Mouse (Mus musculus) embryo, embryonic 10.5 days (tissue): ENCODE data around the gene Gm20431.
A peak's percentile ranks its signal among the peaks of the same experiment; 100 is the strongest.

ENCODE experiments used
- DNase-seq: peaks from one replicate; pipeline ENCODE4 v3.0.0-alpha.2; 2015; ENCODE audit warnings: low spot score

Gene Gm20431

GRCm38 (mm10) chr2:167688498-167689451, 27.5 kb upstream of the Gm20431 start, which contains the start of gene Cebpb:
Gene Cebpb, plus strand, starts transcription at chr2:167688915.
- peak; percentile 75 for DNase-seq

DNA sequence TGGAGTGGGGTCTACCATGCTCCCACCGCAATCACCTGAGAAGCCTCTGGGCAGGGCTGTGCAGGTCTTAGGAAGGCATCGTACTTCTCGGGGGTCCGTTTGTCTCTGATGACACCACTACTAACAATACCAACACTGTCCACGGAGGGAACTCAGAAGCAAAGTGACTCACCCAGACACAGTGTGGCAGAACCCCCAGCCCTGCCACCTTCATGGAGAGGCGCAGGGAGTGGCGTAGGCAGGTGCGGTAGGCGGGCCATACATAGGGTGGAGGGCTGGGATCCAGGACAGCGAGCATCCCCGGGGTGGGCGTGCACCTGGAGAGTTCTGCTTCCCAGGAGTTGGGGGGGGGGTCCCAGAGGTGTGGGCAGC, 26.8 kb upstream of the Gm20431 start:
- DNase-seq = peak; percentile 40

- no peak for DNase-seq
These were observed 26.4 kb upstream of the Gm20431 start for GRCm38 (mm10) chr2:167687651-167688101.

GRCm38 (mm10) chr2:167687250-167687586, 25.9 kb upstream of the Gm20431 start:
- DNase-seq = no peak

DNA sequence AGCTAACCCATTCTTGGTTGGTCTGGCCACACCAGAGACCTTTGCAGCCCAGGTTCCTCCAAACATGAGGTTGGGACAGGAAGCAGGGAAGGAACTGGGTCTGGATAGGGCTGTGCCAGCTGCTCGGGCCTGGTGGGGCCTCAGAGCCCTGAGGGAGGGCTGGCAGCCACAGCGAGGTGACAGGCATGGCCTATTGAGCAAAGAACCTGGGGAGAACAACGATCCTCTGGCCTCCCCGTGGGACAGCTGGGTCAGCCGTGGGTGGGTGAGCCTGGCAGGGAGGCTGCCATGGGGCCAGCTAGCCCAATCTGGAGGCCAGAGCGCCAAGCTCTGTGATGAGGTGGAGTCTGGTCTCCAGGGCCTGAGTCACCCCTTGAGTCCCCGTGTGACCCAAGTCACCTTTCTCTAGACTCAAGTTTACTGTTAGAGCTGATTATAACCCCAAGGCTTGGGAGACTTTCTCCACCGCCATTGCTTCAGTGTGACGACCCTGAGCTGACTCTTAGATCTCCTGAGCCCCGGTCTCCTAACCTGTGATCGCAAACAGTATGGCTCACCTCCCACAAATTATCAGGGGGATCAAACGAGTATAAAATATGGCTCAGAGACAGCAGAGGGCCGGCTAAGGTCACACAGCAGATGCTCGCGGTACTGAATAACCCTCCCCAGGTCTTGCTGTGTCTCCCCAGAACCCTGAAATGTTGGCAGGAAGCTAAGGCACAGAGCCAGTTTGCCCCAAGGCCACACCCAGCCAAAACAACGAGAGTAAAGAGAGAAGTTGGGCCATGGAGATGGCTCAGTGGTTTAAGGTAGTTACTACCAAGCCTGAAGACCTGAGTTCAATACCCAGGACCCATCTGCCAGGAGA, 25.3 kb upstream of the Gm20431 start:
- no peak for DNase-seq

GRCm38 (mm10) chr2:167685865-167686264, 24.6 kb upstream of the Gm20431 start:
- no peak for DNase-seq

DNA sequence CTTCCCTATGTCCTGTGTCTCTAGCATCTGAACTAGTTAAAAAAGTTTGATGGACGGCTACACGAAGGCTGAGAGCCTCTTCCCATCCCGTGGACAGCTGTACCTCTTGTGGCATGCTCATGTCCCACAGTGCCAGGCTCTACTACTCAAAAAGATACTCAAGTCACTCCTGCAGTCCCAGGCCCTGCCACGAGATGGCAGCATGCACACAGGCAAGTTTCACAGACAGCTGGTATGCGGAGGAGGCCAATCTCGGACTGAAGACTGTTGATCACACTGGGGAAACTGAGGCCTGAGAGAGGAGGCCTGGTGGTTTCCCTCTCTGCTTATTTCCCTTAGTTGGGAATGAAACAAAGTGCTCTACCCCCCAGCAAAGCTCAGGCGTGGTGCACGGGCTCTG, 23.8 kb upstream of the Gm20431 start:
- DNase-seq = peak; percentile 97

- no peak for DNase-seq
These were observed 22.4 kb upstream of the Gm20431 start for GRCm38 (mm10) chr2:167683721-167684120.

GRCm38 (mm10) chr2:167680657-167681056, 19.4 kb upstream of the Gm20431 start:
- DNase-seq = peak; percentile 69

GRCm38 (mm10) chr2:167679902-167680430, 18.7 kb upstream of the Gm20431 start:
- DNase-seq = peak; percentile 82

- DNase-seq = no peak
These were observed 17.3 kb upstream of the Gm20431 start for GRCm38 (mm10) chr2:167678600-167678999.

DNA sequence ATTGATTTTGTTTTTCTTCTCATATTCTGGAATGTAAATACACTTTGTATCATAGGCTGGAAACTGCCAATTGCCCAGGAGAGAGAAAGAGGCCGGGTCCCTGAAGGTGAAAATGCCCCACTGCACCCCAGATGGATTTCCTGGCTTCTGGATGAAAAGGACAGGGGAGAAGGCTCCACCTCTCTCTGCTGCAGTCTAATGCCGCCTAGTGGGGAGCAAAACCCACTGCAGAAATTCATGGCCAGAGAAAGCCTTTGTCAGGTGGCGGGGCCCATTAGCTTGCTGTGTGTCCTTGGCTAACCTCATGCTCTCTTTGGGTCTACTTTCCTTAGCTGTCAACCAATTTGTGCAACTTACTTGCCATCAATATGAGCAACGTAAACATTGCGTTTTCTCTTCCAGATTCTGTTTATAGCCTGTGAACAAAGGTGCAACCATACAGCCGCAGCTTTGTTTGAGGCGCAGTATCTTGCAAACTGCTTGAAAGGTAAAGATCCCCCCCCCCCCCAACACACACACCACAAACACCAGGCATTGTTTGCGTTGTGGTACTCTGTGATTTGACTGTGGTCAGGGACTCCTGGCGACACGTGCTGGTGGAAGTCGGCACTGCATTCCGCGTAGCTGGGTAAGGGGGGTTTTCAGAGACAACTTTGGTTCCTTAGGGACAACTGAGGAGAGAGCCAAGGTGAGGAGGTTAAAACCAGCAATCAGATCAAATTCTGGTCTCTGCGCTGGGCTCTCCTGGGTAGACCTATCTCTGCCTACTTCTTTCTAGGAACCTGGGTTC, 14.0 kb upstream of the Gm20431 start:
- DNase-seq = peak; percentile 75

DNA sequence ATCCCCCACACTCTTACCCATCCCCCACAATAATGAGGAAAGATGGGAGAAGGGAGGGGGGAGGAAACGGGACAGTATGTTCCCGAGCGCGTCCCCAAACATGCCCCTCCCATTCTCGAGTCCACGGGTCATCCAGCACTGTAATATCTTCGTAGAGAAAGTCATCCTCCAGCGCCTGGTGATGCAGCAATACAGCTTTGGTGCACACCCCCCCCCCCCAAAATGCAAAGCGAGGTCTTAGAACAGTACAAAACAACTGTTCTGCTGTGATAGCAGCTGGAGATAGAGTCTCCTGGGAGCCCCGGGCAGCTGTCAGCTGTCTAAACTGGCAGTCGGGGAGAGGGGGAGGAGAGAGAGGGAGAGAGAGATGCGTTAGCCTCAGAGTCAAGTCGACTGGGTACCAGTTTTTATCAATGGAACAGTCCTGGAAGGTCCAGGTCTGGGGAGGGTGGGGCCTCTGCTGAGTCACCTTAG, 11.0 kb upstream of the Gm20431 start:
- DNase-seq = peak; percentile 47

- no peak for DNase-seq
These were observed 9.9 kb upstream of the Gm20431 start for GRCm38 (mm10) chr2:167671101-167671633.

DNA sequence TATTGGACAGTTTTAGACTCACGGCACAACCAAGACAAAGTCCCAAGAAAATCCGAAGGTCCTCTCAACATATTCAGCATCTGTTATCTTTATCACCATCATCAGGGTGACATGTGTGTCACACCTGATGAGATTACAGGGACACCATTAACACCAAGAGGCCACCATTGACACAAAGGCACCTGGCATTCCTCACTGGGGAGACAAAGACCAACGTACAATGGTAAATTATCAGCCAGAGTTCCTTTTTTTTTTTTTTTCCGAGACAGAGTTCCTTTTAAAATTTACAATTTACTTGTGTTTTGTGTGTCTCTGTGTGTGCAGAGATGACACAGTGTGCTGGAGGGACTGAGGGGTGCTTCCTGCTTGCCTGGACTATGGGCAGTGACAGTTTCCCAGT, 8.1 kb upstream of the Gm20431 start:
- no peak for DNase-seq

- no peak for DNase-seq
These were observed 7.1 kb upstream of the Gm20431 start for GRCm38 (mm10) chr2:167668426-167668825.

GRCm38 (mm10) chr2:167665972-167666713, 4.8 kb upstream of the Gm20431 start:
- DNase-seq = no peak

GRCm38 (mm10) chr2:167662713-167663112, 1.4 kb upstream of the Gm20431 start:
- no peak for DNase-seq

- DNase-seq = peak; percentile 62
These were observed 705 bp downstream of the Gm20431 start for GRCm38 (mm10) chr2:167660611-167660971.

DNA sequence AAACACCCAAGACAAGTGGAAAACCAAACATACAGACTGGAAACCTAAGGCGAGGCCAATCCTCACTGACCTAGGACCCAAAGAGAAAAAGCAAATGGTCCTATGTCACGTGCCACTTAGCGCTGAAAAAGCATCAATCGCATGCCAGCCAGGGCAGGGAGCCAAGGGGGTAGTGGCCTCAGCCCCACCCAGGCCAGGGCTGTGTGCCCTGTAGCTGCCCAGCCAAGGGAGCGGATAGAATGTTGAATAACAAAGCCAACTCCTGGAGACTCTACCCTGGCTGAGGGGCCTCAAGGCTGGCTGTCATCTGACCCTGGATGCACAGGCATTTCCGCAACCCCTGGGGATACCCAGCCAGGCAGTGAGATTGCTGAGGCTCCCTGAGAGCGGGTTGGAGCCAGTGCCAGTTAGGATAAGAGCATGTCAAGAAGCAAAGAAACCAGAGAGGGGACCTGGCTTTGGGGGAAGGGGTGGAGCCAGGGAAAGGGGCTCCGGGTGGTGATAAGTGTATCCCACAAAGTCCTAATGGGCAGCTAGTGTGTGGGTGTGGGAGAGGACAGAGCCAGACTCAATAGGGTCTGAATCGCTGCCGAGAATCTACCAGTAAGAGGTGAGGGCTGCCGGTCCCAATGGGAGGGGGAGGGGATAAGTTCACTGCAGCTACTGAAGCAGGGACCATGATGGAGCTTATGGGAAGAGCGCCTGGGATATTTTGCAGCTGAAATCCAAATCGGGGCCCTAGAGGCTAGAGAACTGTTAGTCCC, 1.3 kb downstream of the Gm20431 start:
- DNase-seq = peak; percentile 16
